Mouse (Mus musculus) liver, postnatal 0 days (tissue): ENCODE measurements around the gene Plcb3. TPM values are rescaled to one million over a fixed set of nuclear protein-coding genes. Genes with fewer than 3 reads are reported as not detected.

ENCODE experiments used
- ATAC-seq: fragments of 200-750 bp; cut with Nextera tagmentation; 2 replicates; pipeline ENCODE4 v1.8.0; 2017; ENCODE audit warnings: mild to moderate bottlenecking, moderate library complexity
- DNase-seq: peaks from one replicate; pipeline ENCODE4 v3.0.0-alpha.2; 2016
- H3K27ac ChIP-seq: fragments of 300-500 bp; sonication (generic); 2 replicates; pipeline ENCODE4 v1.5.1; 2014; ENCODE audit warnings: antibody characterized with exemption, moderate library complexity, mild to moderate bottlenecking, low read depth
- H3K27me3 ChIP-seq: fragments of 300-500 bp; sonication (generic); 2 replicates; pipeline ENCODE4 v1.6.1; 2014; ENCODE audit warnings: low read length, control low read depth, mixed read lengths; ENCODE audit not compliant: insufficient read depth
- H3K36me3 ChIP-seq: fragments of 300-500 bp; sonication (generic); replicated peaks from 2 replicates; pipeline ENCODE4 v1.6.1; 2014; ENCODE audit warnings: mild to moderate bottlenecking, control low read depth, low read length, moderate library complexity, mixed read lengths; ENCODE audit not compliant: insufficient read depth
- H3K4me1 ChIP-seq: fragments of 300-500 bp; sonication (generic); 2 replicates; pipeline ENCODE4 v1.6.1; 2014; ENCODE audit warnings: antibody characterized with exemption, mild to moderate bottlenecking, control low read depth; ENCODE audit not compliant: insufficient read depth
- H3K4me2 ChIP-seq: fragments of 300-500 bp; sonication (generic); 2 replicates; pipeline ENCODE4 v1.6.1; 2014; ENCODE audit warnings: low read depth, mild to moderate bottlenecking, low read length, moderate library complexity, mixed read lengths
- H3K4me3 ChIP-seq: fragments of 300-500 bp; sonication (generic); 2 replicates; pipeline ENCODE4 v1.5.1; 2014; ENCODE audit warnings: low read depth, low read length
- H3K9ac ChIP-seq: fragments of 300-500 bp; sonication (generic); replicated peaks from 2 replicates; pipeline ENCODE4 v1.6.1; 2014; ENCODE audit warnings: mild to moderate bottlenecking, moderate library complexity
- H3K9me3 ChIP-seq: fragments of 300-500 bp; sonication (generic); 2 replicates; pipeline ENCODE4 v1.6.1; 2016; ENCODE audit warnings: mild to moderate bottlenecking, control low read depth, low read length, mixed read lengths
- CTCF ChIP-seq: sonication (generic); IDR thresholded peaks from 2 replicates; pipeline ENCODE4 v1.5.1; 2016; ENCODE audit warnings: antibody characterized with exemption, low read depth
- EP300 ChIP-seq: IDR thresholded peaks from 2 replicates; pipeline ENCODE4 v1.6.1; 2016; ENCODE audit warnings: antibody characterized with exemption, low read depth, mild to moderate bottlenecking
- WGBS: fragments of 180-500 bp; shearing (Covaris S2); extraction: QIAGEN DNeasy Blood & Tissue Kit; methylation state at CpG from one replicate; pipeline ENCODE4 v1.1.7; 2014; ENCODE audit not compliant: insufficient replicate concordance; 5-methylcytosine and 5-hydroxymethylcytosine counted together
- polyA plus RNA-seq: library from polyadenylated mRNA; unstranded; fragments of >200 nt; fragmentation: Nextera tagmentation; extraction: Ambion mirVana; gene quantifications from 2 replicates; pipeline ENCODE4 v1.2.1, GENCODE M21; 2015

The Plcb3 gene
- polyA plus RNA-seq, 1 experiment from 2014 or later: 3.5 TPM

GRCm38 (mm10) chr19:6985951-6986708 is 9.9 kb upstream of the Plcb3 start:
- Histone ChIP-seq H3K27me3 (no peaks in the 10 kb centered on the region), H3K9ac (peak overlapping the region; percentile 75; the same call in 1 of the 2 replicates), H3K36me3 (peaks cover 18% of the 10 kb centered on the region; the same call in 1 of the 2 replicates), H3K4me2 (peak overlapping the region; percentile 98), H3K4me3 (peak overlapping the region; percentile 77), H3K27ac (peak overlapping the region; percentile 76; the same call in 1 of the 2 replicates), H3K9me3 (no peaks in the 10 kb centered on the region), H3K4me1 (peaks cover 26% of the 10 kb centered on the region)
- no peak for TF ChIP-seq CTCF
- peak; percentile 70 for TF ChIP-seq EP300
- 61% methylated on average over 10 of the region's 10 CpGs for WGBS
- DNase-seq: no peak
- peak; percentile 16; the same call in 1 of the 2 replicates for ATAC-seq

DNA sequence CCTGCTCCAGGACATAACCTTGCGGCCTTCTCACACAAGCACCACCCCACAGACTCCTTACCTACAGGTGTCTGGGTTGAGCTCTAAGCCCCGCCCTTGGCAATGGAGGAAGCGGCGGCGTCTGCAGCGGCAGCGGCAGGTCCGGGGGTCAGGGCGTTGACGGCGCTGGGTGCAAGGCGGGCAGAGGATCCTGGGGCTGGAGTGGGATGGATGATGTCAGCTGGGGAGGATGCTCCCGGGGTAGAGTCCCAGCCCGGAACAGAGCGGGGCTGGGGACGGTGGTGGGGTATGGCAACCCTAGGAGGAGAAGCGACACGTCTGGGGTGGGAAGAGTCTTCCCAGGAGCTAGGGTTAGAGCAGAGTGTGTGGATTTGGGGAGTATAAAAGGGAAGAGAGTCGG is 9.0 kb upstream of the Plcb3 start:
- ATAC-seq: no peak
- Histone ChIP-seq H3K9ac (no peak overlapping the region), H3K27ac (no peak overlapping the region), H3K4me1 (peaks cover 30% of the 10 kb centered on the region), H3K9me3 (no peaks in the 10 kb centered on the region), H3K36me3 (peaks cover 18% of the 10 kb centered on the region; the same call in 1 of the 2 replicates), H3K4me3 (no peak overlapping the region), H3K27me3 (no peaks in the 10 kb centered on the region), H3K4me2 (no peak overlapping the region)
- DNase-seq: no peak
- 89% methylated on average over 19 of the region's 19 CpGs for WGBS
- TF ChIP-seq CTCF (no peak), EP300 (no peak)

DNA sequence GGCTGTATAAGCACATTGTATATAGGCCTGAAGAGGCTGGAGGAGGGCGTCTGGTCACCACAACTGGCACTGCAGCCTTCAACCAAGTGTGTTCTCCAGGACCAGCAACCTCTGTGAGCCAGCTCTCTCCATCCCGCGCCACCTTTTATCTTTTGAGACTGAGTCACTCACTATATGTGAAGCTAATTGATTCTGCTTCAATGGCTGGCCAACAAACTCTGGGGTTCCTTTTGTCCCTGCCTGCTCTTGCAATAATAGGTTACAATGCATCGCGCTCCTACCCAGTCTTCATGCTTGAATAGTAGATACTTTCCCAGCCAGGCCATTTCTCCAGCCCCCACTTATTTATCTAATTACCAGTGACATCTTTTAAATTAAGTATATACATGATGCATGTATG is 7.4 kb upstream of the Plcb3 start:
- H3K36me3 ChIP-seq: peaks cover 16% of the 10 kb centered on the region; the same call in 1 of the 2 replicates
- ATAC-seq: no peak
- no peak overlapping the region for H3K4me2 ChIP-seq
- no peaks in the 10 kb centered on the region for H3K27me3 ChIP-seq
- H3K4me1 ChIP-seq: peaks cover 39% of the 10 kb centered on the region
- 96% methylated on average over 5 of the region's 5 CpGs for WGBS
- no peak overlapping the region for H3K9ac ChIP-seq
- TF ChIP-seq EP300: no peak
- no peak for TF ChIP-seq CTCF
- no peak for DNase-seq
- no peak overlapping the region for H3K4me3 ChIP-seq
- no peak overlapping the region for H3K27ac ChIP-seq
- no peaks in the 10 kb centered on the region for H3K9me3 ChIP-seq

GRCm38 (mm10) chr19:6981465-6981864 is 5.2 kb upstream of the Plcb3 start:
- 89% methylated on average over 4 of the region's 4 CpGs for WGBS
- peaks cover 37% of the 10 kb centered on the region for H3K4me1 ChIP-seq
- peak overlapping the region; percentile 75; the same call in 1 of the 2 replicates for H3K4me3 ChIP-seq
- peak overlapping the region; percentile 70; the same call in 1 of the 2 replicates for H3K9ac ChIP-seq
- peak overlapping the region; percentile 93 for H3K27ac ChIP-seq
- peaks cover 23% of the 10 kb centered on the region for H3K36me3 ChIP-seq
- no peaks in the 10 kb centered on the region for H3K27me3 ChIP-seq
- peak overlapping the region; percentile 95 for H3K4me2 ChIP-seq
- TF ChIP-seq CTCF (no peak), EP300 (no peak)
- DNase-seq (no peak), ATAC-seq (no peak)
- H3K9me3 ChIP-seq: no peaks in the 10 kb centered on the region

- WGBS: 1% methylated on average over 38 of the region's 38 CpGs
- ATAC-seq (peak; percentile 81), DNase-seq (peak; percentile 99)
- H3K27me3 ChIP-seq: no peaks in the 10 kb centered on the region
- peaks cover 39% of the 10 kb centered on the region for H3K4me1 ChIP-seq
- peak within 1 kb of the TSS; percentile 93 for H3K27ac ChIP-seq
- no peaks in the 10 kb centered on the region for H3K9me3 ChIP-seq
- TF ChIP-seq CTCF (no peak), EP300 (no peak)
- peak within 1 kb of the TSS; percentile 95 for H3K4me2 ChIP-seq
- peak within 1 kb of the TSS; percentile 75 for H3K4me3 ChIP-seq
- peaks cover 23% of the 10 kb centered on the region for H3K36me3 ChIP-seq
- H3K9ac ChIP-seq: peak within 1 kb of the TSS; percentile 70
Observed at GRCm38 (mm10) chr19:6980381-6981093, 4.3 kb upstream of the Plcb3 start, which contains the start of gene Fkbp2. Gene Fkbp2 (minus strand): TSS chr19:6980501.
